10 mouse cellular contexts compared by ENCODE assay signal in the genomic region with DNA sequence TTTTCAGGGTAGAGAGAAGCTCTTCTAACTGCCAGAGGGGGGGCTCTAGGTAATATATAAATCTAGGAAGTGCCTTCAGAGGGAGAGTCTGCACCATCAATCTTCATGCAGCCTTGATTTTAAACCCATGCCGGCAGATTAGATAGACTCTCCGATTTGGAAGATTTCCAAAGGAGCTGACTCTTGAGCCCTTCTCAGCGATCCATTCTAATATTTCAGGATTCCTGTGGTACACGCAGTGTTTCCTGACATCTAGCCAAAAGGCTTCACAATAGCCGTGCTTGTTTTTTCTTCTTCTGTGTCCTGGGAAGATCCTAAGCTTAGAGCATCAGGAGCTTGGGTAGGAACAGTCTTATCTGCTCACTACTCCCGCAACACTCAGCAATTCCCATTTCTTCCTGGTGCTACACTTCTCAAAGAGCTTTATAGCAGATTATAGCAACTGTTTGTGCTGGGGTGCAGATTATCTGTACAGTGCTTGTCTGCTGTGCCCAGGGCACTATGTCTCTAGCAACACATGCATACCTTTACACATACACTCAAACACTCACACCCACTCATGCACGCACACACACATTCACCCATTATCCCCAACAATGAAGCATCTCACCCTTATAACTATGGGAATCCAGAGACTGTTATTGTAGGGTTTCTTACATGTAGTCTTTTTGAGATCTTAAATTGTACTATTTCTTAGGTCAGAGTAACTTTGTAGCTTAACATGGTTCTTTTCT. TPM values are rescaled to one million over a fixed set of nuclear protein-coding genes. Genes with fewer than 3 reads are reported as not detected.
A peak's percentile ranks its signal among the peaks of the same experiment; 100 is the strongest.
DNase-seq lines count a peak whose midpoint lies in the region; ATAC-seq and TF ChIP-seq lines count a peak whose summit lies in the region.
"Had no signal": no experiment of that assay in that cellular context is flagged by ENCODE, and none has a peak within 500 bp of the region (broad histone marks: within the 10 kb centered on the region; RNA-seq: fewer than 3 reads in every experiment).

No protein-coding gene starts in this region.

- DNase-seq in heart, postnatal 14 days = no peak
- peak; percentile 39 for DNase-seq in embryo, embryonic 11 days
- DNase-seq in gastrocnemius, adult 18-20 months (ENCODE audit: low spot score) = no peak
- DNase-seq in lung, adult 18-20 months = no peak
- no peak for DNase-seq in cerebellum, postnatal 36 days
- DNase-seq: left cerebral cortex, postnatal 4 days; thymus, adult 18-20 months had no signal

- H3K27me3 ChIP-seq in heart, embryonic 15.5 days = peaks cover 3% of the 10 kb centered on the region; the same call in 1 of the 2 replicates
- no peaks in the 10 kb centered on the region for H3K27me3 ChIP-seq in hindbrain, embryonic 12.5 days
- H3K27me3 ChIP-seq in myocyte (ENCODE audit: control insufficient read depth, insufficient read depth, insufficient read length) = no peaks in the 10 kb centered on the region

- 0 out of 2 replicates have a peak overlapping the region, but pooled peaks have one; percentile 99 for H3K4me2 ChIP-seq in heart, embryonic 15.5 days
- H3K4me2 ChIP-seq in hindbrain, embryonic 12.5 days (replicated peaks) = peak overlapping the region; percentile 77
- peak overlapping the region; percentile 84 for H3K4me2 ChIP-seq in myocyte (ENCODE audit: low read depth)

- H3K27ac ChIP-seq in heart, embryonic 15.5 days = no peak overlapping the region
- H3K27ac ChIP-seq in hindbrain, embryonic 12.5 days = no peak overlapping the region; the same call in 1 of the 2 replicates

- no peak overlapping the region for H3K4me3 ChIP-seq in heart, embryonic 15.5 days
- peak overlapping the region; percentile 74; the same call in 1 of the 2 replicates for H3K4me3 ChIP-seq in hindbrain, embryonic 12.5 days
- peak overlapping the region; percentile 47 for H3K4me3 ChIP-seq in myocyte

- no peak overlapping the region for H3ac ChIP-seq in myocyte (ENCODE audit: control insufficient read depth, insufficient read length)

- H3K4me1 ChIP-seq in heart, embryonic 15.5 days (replicated peaks) = peaks cover 7% of the 10 kb centered on the region
- peaks cover 19% of the 10 kb centered on the region for H3K4me1 ChIP-seq in hindbrain, embryonic 12.5 days

- no peaks in the 10 kb centered on the region for H3K79me2 ChIP-seq in myocyte (ENCODE audit: control insufficient read depth, insufficient read depth)

- H3K36me3 ChIP-seq in heart, embryonic 15.5 days = no peaks in the 10 kb centered on the region
- no peaks in the 10 kb centered on the region for H3K36me3 ChIP-seq in hindbrain, embryonic 12.5 days
- no peaks in the 10 kb centered on the region for H3K36me3 ChIP-seq in myocyte (ENCODE audit: control insufficient read depth, insufficient read depth)

- intact Hi-C loops in heart, postnatal 14 days (cut with DNase I) = loop anchor here (10.0 kb wide), 1 partner anchor 166 kb away; no protein-coding TSS in a partner anchor

- WGBS in heart, embryonic 15.5 days = 46% methylated on average over 7 of the region's 7 CpGs
- WGBS in hindbrain, embryonic 12.5 days = 49% methylated on average over 7 of the region's 7 CpGs

- no peak overlapping the region for H3K9ac ChIP-seq in heart, embryonic 15.5 days
- 0 out of 2 replicates have a peak overlapping the region, but pooled peaks have one; percentile 32 for H3K9ac ChIP-seq in hindbrain, embryonic 12.5 days

- no peaks in the 10 kb centered on the region for H3K9me3 ChIP-seq in heart, embryonic 15.5 days (replicated peaks)
- no peaks in the 10 kb centered on the region for H3K9me3 ChIP-seq in hindbrain, embryonic 12.5 days (replicated peaks)

- no peak for ATAC-seq in heart, embryonic 15.5 days (replicated peaks; ENCODE audit: insufficient number of reproducible peaks, insufficient read depth, low FRiP score, low read depth)
- no peak for ATAC-seq in hindbrain, embryonic 12.5 days (ENCODE audit: low FRiP score)

- no peak for TF ChIP-seq POLR2A in myocyte (IDR thresholded peaks at IDR 0.05; ENCODE audit: insufficient read length, low read depth)

TF ChIP-seq in myocyte, 11 proteins besides CTCF, POLR2A, EP300 and RAD21:
- TF ChIP-seq E2F4 (IDR thresholded peaks at IDR 0.05; ENCODE audit: insufficient read depth) (no peak), CEBPB (IDR thresholded peaks at IDR 0.05; ENCODE audit: insufficient read depth, poor library complexity, severe bottlenecking) (0 out of 2 replicates have a peak, but pooled peaks have one; percentile 3)

RNA-seq across cellular contexts. Expression of a gene that starts 3.8 kb away (rescaled TPM):
- 20.1 and 25.5 TPM in 2 replicates for polyA plus RNA-seq in heart, embryonic 15.5 days (2015; fragmentation: Nextera tagmentation; extraction: Ambion mirVana)
- 10 to 100 TPM; 21.1 to 22.5 TPM for total RNA-seq in heart, postnatal 14 days (2021)
- 35.0 and 38.4 TPM in 2 replicates for polyA plus RNA-seq in hindbrain, embryonic 12.5 days (2016; fragmentation: Nextera tagmentation; extraction: Ambion mirVana)
- polyA plus RNA-seq in myocyte (2012; fragmentation: generic; extraction: Trizol) = 5.0 TPM
- 1 to 10 TPM; 1.5 to 2.6 TPM for total RNA-seq in gastrocnemius, adult 18-20 months (2021)
